Mouse (Mus musculus) cerebellum, postnatal 10 days (tissue): ENCODE measurements at regions not wholly inside any gene's neighbourhood (a gene's known extent, or its start where the extent isn't known, plus 50 kb on each side); places are given as distances from the start of the nearest gene placed in this dataset.

ENCODE experiments used
- DNase-seq, 2 experiments: peaks; one replicate each; pipeline ENCODE4 v3.0.0; 2021; ENCODE audit warnings: mixed read lengths in 2 of 2

DNA sequence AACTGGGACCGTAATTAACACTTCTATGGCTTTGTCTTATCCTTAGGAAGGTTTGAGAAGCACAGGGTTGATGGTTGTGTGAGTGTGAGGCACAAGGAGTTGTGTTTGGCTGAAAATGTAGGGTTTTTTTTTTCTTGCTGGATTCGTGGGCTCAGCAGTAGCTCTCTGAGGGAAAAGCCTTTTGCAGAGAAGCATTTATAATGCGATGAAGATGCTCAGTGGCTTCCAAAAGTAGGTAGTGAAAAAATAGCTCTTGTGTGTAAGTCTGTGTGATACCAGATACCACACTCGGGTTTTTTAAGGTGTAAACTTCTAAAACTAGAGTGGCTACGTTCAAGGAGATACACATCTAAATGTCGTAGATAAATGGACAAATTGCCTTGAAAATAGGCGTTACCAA is 149.1 kb upstream of the 4933402D24Rik start:
- DNase-seq, result no peak

DNA sequence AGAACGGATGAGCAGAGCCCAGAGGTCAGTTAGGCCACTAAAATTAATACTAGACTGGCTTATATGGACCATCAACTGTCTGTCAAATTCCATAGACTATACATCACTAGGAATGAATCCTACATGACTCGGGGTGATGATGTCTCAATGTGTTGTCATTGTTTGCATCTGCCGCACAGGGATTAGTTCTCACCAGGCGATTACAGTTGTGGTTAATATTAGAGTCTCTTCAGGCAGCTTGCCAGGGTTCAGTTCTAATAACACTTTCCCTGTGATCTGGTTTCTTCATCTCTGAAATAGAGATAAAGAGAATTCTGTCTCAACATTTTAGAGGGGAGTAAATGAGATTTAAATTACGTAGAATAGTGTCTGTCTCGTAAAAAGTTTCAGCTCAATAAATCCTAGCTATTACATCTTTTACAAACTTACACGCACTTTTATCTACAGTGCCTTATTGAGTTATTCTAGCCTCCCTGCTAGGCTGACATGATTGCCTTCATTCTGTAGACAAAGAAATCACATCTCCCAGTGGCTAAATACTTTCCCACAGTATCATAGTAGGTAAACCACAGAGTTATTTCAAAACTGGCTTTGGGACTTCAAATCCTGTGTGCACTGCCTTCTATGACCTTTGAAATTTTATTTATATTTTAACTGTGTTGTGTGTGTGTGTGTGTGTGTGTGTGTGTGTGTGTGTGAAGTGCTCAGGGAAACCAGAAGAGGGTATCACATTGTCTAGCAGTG is 148.0 kb upstream of the 4933402D24Rik start:
- DNase-seq, result no peak

DNA sequence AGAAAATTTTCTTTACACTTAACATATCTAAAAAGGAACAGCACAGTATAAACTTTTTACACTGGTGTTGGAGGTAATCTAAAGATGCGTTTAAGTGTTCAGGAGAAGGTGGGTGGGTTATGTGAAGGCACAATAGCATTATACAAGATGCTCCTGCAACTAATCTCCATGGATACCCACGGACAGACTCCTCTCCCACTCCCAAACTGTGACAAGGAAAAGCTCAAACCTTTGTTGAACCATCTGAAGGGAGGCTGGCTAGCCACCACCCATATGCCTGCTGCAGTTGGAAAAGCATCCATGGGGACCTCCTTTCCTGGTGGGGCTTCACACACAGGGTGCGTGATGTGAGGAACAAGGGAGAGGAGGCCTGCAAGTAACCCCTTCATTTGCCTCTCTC is 141.7 kb upstream of the 4933402D24Rik start:
- no peak for DNase-seq

- DNase-seq, result no peak
These were observed 140.1 kb upstream of the 4933402D24Rik start for GRCm38 (mm10) chr1:63909191-63909590.

- DNase-seq, result no peak
These were observed 134.6 kb upstream of the 4933402D24Rik start for GRCm38 (mm10) chr1:63903620-63904019.

- peak in 1 of 2 experiments; percentile 13 for DNase-seq
These were observed 134.1 kb upstream of the 4933402D24Rik start for GRCm38 (mm10) chr1:63903201-63903600.

- no peak for DNase-seq
These were observed 133.3 kb upstream of the 4933402D24Rik start for GRCm38 (mm10) chr1:63902391-63902790.

GRCm38 (mm10) chr1:63899631-63900577 is 130.8 kb upstream of the 4933402D24Rik start:
- DNase-seq, result peak; percentile 95 to 96

- DNase-seq, result no peak
These were observed 129.7 kb upstream of the 4933402D24Rik start for GRCm38 (mm10) chr1:63898766-63899165.

- peak; percentile 39 to 41 for DNase-seq
These were observed 128.5 kb upstream of the 4933402D24Rik start for GRCm38 (mm10) chr1:63897556-63897955.

DNA sequence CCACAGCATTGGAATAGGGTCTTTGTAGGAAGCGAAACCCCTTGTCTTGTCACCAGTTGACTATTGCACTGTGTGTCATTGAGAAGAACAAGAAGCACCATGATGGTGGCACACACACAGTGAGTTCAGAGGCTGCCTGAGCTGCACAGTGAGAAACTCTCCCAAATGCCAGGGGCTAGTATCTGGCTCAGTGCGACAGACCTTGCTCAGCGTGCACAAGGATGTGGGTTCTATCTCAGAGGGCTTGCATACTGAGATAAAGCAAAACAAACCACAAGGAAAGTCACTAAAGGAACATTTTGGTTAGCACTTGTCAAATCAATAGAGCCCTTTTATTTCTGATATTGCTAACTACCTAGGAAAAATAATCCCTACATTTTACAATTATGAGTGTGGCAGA is 110.5 kb upstream of the 4933402D24Rik start:
- DNase-seq, result no peak

- no peak for DNase-seq
These were observed 107.7 kb upstream of the 4933402D24Rik start for GRCm38 (mm10) chr1:63876589-63877251.

GRCm38 (mm10) chr1:63875297-63875962 is 106.4 kb upstream of the 4933402D24Rik start:
- DNase-seq, result no peak

- DNase-seq, result no peak
These were observed 102.8 kb upstream of the 4933402D24Rik start for GRCm38 (mm10) chr1:63871831-63872230.

- DNase-seq, result peak in 1 of 2 experiments; percentile 18
These were observed 100.3 kb upstream of the 4933402D24Rik start for GRCm38 (mm10) chr1:63869342-63869741.

- peak; percentile 54 to 66 for DNase-seq
These were observed 89.0 kb upstream of the 4933402D24Rik start for GRCm38 (mm10) chr1:63857933-63858649.

- peak; percentile 7 to 31 for DNase-seq
These were observed 88.4 kb upstream of the 4933402D24Rik start for GRCm38 (mm10) chr1:63857468-63857867.

DNA sequence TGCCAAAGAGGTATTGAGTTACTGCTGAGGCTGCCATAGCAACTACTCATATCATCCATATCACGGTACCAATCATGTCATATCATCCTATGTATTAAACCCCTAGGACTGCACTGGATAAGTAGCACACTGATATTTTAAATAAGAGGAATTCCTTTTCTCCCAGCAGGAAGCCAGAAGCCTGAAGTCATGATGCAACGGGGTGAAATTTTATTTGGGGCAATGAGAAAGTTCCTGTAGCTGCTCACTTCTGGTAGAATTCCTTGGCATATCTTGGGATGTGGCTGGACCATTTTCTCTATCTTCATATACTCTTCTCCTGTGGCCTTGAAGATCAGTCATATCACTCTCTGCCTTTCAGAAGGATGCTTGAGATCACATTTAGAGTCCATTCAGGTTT is 87.3 kb upstream of the 4933402D24Rik start:
- no peak for DNase-seq

DNA sequence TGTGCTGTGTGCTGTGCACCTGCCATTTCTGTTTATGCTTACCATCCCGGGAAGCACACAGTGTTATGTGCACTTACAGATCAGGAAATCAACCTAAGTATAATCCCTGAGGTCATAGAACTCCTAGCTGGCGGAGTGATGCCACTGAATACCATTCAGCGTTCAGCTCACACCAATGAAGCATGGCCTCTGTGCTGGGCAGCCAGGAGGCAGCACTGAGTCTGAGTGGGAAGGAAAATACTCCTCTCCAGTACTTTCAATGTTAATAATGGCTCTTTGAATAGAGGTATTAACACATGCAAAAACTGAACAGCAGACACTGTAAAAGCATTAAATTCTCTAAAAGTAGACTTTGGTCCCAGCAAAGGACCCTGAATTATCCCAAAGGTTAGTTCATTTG is 85.7 kb upstream of the 4933402D24Rik start:
- DNase-seq, result peak; percentile 16 to 30

DNA sequence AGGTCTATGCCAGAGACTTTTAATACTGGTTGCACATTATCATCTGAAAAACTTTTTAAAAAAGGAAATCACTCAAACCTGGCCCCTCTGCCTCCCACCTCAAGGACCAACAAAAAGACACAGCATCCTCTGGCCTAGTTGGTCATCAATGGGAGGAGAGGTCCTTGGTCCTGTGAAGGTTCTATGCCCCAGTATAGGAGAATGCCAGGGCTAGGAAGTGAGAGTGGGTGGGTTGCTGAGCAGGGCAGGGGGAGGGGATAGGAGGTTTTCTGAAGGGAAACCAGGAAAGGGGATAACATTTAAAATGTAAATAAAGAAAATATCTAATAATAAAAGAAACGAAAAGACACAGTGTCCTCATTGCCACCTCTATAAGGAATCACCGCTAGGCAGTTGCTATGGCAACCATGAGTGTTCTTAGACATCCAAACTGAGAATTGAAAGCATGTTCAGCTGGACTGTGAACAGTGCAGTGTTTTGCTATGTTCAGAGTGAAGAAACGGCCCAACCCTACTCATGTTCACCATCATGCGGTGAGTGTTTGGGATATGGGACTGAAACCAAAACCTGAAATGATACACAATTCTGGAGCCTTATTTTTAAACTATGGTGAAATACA is 82.5 kb upstream of the 4933402D24Rik start:
- no peak for DNase-seq

DNA sequence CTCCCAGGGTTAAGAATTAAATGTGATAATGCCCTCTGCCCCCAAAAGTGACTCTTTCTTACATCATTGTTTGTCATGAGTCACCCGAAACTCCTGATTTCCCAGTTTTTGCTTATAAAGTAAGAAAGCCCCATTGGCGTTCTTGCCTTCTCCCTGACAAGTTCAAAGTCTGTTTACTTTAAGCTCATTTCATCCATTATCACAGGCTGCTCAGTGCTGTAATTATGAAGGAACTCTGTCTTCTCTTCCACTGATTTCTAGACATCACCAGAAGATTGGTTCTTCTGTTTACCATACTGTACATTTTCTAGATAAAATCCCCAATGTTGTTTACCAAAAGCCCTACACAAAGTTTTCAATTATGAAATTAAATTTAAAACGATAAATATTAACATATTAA is 81.2 kb upstream of the 4933402D24Rik start:
- no peak for DNase-seq
